Mouse (Mus musculus): ENCODE results near the gene Zzz3. TPM values are rescaled to one million over a fixed set of nuclear protein-coding genes. Genes with fewer than 3 reads are reported as not detected.

Zzz3 gene
- polyA plus RNA-seq, 1 experiment from 2014 or later = 23.4 TPM

DNA sequence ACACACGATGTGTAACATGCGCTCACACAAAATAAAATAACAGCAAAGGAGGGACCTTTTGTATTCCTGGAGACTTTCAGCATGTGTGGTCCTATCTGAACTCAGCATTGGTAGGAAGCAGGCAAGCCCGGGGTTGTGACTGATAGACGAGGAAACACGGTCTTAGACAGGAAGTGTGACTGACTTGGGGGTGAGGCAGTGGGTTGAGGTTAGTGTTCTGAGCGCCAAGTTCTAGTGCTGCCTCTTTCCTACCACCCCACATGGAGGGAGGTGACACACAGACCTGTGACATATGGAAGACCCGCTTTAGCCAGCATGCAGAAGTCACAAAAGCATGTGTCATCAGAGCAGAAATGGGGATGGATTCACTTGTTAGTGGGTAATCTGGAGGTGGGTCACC is 114.0 kb downstream of the Zzz3 start:
- no peak for ATAC-seq (ENCODE audit: low FRiP score)
- H3K4me3 ChIP-seq (replicated peaks) = no peak overlapping the region
- H3K36me3 ChIP-seq = no peaks in the 10 kb centered on the region
- H3K4me2 ChIP-seq = no peak overlapping the region
- WGBS = 87% methylated on average over 7 of the region's 7 CpGs
- H3K9ac ChIP-seq (replicated peaks) = no peak overlapping the region
- H3K9me3 ChIP-seq (replicated peaks) = no peaks in the 10 kb centered on the region
- H3K27ac ChIP-seq (replicated peaks) = no peak overlapping the region
- peaks cover 6% of the 10 kb centered on the region for H3K4me1 ChIP-seq
- H3K27me3 ChIP-seq (replicated peaks) = no peaks in the 10 kb centered on the region

Other genes with a start within 250 kb of the Zzz3 start
- gene Gipc2, start 229.2 kb upstream of the Zzz3 start, polyA plus RNA-seq (2015; fragmentation: Nextera tagmentation; extraction: Ambion mirVana) = 11.4 and 19.3 TPM in 2 replicates
- gene Dnajb4, start 185.2 kb upstream of the Zzz3 start, polyA plus RNA-seq (2015; fragmentation: Nextera tagmentation; extraction: Ambion mirVana) = 45.6 and 48.7 TPM in 2 replicates
- gene Fubp1, start 185.1 kb upstream of the Zzz3 start, polyA plus RNA-seq (2015; fragmentation: Nextera tagmentation; extraction: Ambion mirVana) = 184 and 185 TPM in 2 replicates
- gene Nexn, start 129.1 kb upstream of the Zzz3 start, polyA plus RNA-seq (2015; fragmentation: Nextera tagmentation; extraction: Ambion mirVana) = 2.4 and 5.9 TPM in 2 replicates
- 16.8 and 17.3 TPM in 2 replicates for gene Miga1, start 55.1 kb upstream of the Zzz3 start, polyA plus RNA-seq (2015; fragmentation: Nextera tagmentation; extraction: Ambion mirVana)
- gene Usp33, start 49.0 kb upstream of the Zzz3 start, polyA plus RNA-seq (2015; fragmentation: Nextera tagmentation; extraction: Ambion mirVana) = 80.9 and 88.5 TPM in 2 replicates